Mouse (Mus musculus) 3T3-L1 (cell line): Measurements from ENCODE around the gene Ces2h.
"Not testable (repeated sequence)": the region's sequence is repeated elsewhere in the genome, so short reads cannot be mapped to it uniquely, and the experiment has no call there.

Source experiments
- DNase-seq: peaks from one replicate; pipeline ENCODE4 v3.0.0-alpha.2; 2015; ENCODE audit warnings: low read depth, low spot score

The Ces2h gene

DNA sequence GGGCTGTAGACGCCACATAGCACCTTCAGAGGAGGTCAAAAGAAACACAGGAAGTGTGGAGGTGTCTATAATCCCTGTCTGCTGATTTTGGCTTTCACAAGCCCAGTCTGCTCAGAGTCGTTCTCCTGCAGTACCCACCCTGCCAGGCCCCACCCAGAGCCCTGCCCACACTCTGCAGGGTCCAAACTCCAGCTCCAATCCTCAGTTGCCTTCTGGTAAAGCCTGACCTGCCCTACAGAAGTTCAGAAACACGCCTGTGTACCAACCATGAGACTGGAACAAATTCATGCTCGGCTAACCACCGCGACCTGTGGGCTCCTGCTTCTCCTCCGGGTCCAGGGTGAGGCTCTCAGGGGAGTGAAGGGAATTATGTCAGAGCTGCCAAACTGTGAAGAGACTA lies at the start of gene Ces2h:
Gene Ces2h, plus strand, starts transcription at position 268 of the 400 bp plus-strand sequence.
- no peak for DNase-seq

DNA sequence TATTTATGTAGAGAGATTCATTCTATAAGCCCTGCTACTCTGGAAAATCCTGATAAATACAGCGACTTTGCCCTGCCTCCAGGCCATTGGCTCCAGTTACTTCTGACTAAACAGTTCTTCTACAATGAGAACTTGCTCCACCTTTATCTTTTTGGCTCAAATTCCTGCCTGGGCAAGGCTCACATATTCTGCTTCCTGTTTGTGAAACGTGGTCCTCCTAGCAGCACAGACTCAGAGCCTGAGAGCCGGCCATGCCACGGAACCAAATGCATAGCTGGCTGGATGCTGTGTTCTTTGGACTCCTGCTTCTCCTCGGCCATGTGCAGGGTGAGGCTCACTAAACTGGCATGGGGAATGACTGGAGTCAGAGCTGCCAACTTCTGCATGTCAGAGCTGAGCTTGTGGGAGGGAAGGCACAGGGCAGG lies 39.1 kb upstream of the Ces2h start, which contains the start of gene Ces2g:
Gene Ces2g, plus strand, starts transcription at position 182 of the 425 bp plus-strand sequence.
- peak; percentile 32 for DNase-seq

- DNase-seq: no peak
These were observed 38.3 kb upstream of the Ces2h start for GRCm38 (mm10) chr8:104962229-104962901.

- DNase-seq: no peak
These were observed 37.2 kb upstream of the Ces2h start for GRCm38 (mm10) chr8:104963375-104963894.

DNA sequence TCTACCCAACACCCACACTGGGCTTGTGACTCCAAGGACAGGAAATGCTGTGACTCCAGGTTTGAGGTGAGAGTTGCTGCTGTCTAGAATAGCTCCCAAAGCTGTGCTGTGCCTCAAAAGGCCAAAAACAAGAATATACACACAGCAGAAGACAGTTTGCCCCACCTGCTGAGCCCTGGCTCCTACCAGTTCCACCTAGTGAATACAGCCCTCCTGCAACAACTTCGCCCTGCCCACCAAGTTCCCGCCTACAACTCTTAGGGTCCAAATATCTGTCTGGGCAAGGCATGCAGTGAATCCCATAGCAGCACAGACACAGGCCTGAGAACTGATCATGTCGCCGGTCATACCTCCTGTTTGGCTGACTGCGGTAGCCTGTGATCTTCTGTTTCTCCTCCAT lies 16.5 kb upstream of the Ces2h start:
- no peak for DNase-seq

DNA sequence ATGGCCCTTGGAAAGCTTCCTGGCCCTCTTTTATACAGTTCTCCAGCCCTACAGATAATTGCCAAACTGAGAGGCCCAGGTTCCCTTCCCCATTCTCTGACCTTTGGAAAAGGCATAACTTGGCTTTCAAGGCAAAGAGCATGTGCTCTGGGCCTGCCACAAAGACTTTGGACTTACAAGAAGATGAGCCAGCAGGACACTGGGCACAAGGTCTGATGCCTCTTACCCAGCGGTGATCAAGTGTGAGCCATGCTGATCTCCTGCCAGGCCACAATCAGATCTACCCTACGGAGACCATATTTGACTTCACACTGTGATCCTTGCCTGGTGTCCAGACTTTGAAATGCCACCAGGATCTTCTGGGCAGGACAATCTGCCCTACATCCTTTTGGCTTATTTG lies 15.7 kb upstream of the Ces2h start:
- no peak for DNase-seq

DNA sequence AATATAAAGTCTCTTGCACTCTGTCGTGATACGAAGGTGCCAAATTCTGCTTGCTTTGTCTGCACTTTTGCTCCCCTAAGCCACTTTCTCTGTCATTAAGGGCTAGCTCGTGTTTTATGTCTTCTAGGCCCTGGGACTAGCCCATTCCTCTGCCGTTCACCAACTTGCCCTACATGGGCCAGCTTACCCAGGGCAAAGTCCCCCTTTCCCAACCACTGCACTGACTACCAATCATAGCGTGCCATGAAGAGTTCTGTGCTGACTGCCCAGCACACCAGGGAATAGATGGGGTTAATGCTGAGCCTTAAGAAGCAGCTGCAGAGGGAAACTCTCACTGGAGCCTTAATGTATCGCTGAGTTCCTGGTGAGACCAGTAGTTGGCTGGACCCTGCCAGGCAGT lies 2.5 kb upstream of the Ces2h start:
- no peak for DNase-seq

- no peak for DNase-seq
These were observed 1.5 kb upstream of the Ces2h start for GRCm38 (mm10) chr8:104999183-104999582.

DNA sequence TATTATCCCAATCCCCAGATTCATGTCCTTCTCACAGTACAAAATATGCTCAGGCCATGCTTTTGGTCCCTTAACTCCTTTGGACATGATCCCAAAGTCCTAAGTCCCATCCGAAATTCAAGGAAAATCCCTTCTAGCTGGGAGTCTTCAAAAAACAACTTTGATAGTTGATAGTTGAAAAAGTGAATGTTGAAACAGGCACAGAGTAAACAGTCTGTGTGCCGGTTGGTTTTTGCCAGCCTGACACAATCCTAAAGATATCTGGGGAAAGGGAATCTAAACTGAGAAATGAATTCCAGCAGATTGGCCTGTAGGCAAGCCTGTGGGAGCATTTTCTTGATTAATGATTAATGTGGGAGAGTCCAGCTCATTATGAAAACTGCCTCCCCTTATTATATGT lies 9.3 kb downstream of the Ces2h start:
- DNase-seq: no peak

- peak; percentile 7 for DNase-seq
These were observed 10.5 kb downstream of the Ces2h start for GRCm38 (mm10) chr8:105011136-105011535.

GRCm38 (mm10) chr8:105014391-105014790 lies 13.7 kb downstream of the Ces2h start:
- DNase-seq: no peak

GRCm38 (mm10) chr8:105021954-105022353 lies 21.3 kb downstream of the Ces2h start:
- DNase-seq: no peak

- DNase-seq: no peak
These were observed 22.4 kb downstream of the Ces2h start for GRCm38 (mm10) chr8:105023087-105023486.

- DNase-seq: peak; percentile 76
These were observed 24.4 kb downstream of the Ces2h start for GRCm38 (mm10) chr8:105025050-105025449.

DNA sequence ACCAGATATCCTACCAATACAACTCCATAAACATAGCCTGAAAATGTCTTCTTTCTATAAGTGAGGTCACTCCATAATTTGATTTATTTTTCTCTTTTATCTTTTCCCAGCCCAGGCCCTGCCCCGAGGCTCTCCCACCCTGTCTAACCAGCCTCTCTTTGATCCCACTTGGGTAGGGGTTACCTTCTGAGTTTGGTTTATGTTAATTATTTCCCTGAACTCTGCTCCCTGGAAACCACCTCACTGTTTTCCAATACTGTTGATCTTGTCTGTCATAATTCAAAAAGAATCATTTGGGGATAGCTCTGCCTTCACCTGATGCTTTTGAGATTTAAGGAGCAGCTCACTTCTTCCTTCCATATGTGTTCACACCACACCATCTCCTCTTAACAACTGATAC lies 42.9 kb downstream of the Ces2h start:
- DNase-seq: no peak

DNA sequence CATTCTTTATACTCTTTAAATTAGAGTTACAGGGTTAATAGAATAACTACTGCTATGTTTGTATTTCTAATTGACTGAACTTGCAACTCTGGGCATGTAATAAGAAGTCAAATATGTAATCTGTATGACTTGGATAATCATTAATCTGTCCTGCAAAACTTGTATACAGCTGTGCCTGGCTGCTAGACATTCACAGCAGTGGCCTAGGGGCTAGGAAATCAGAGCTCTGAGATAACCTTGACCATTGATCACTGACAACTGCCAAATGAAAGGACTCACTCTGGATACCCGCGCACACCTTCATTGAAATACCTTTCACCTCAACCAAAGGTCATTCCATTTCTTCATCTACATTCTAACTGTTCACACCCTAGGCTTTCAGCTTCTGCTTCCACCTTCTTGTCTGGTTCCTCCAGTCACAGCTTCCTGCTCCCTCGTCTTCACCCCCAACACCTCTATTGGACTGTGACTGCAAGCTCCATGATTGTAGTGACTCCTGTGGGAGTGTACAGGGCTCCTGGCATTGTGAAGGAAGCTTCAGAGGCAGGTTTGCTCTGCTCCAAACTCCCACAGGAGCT lies 45.3 kb downstream of the Ces2h start:
- no peak for DNase-seq

- DNase-seq: no peak
These were observed 47.8 kb downstream of the Ces2h start, which contains the start of gene Ces3a for GRCm38 (mm10) chr8:105048371-105048854. Gene Ces3a, plus strand, starts transcription at chr8:105048601.

DNA sequence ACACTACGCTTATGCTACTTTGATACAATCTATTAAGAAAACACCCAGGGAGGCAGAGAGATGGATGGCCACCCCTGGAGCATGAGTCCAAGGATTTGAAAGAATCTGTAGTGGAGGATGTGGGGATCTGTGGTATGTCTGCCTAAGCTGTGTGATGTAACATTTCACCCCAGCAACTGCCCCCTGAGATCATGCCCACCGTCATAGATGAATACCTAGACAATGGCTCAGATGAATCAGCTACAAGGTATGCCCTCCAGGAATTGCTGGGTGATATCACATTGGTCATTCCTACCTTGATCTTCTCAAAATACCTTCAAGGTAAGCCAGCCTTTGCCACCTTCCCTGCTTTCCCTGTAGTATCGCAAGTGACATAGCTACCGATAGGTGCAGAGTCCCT lies 55.6 kb downstream of the Ces2h start:
- no peak for DNase-seq

DNA sequence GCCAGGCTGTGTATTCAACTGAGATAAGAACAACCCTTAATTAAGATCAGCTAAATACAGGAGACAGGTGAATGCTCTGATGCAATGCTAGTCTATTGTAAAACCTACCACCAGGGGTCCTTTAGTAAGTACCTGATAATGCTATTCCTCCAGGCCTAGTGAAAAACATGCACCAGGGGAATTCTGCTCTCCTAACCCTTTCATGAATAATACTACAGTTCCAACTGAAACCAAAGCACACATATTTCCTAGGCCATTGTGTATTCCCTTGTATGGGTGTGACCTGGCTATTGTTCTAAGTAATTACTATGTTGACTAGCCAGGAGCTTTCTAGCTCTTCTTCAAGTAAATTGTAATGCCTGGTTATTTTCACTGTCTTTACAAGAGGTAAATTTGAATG lies 59.4 kb downstream of the Ces2h start:
- DNase-seq: no peak

GRCm38 (mm10) chr8:105066761-105067160 lies 66.1 kb downstream of the Ces2h start:
- peak; percentile 78 for DNase-seq

DNA sequence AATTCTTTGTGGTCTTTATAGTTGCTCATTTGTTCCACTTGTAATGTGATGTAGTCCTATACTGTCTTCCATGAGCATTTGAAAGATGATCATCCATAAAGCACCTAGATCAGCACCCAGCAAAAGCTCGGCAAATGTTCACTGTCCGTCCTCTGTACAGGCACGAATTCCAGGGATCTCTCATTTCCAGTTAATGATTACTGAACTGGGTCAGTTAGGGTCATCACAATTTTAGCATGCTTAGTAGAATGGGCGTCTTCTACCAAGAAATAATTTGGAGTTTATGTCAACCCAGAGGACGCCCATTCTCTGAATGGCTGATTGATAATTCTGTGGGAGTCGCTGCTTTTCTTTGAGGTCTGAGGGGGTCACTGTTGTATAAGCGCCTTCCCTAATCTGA lies 67.3 kb downstream of the Ces2h start:
- not testable (repeated sequence) for DNase-seq

GRCm38 (mm10) chr8:105068971-105069370 lies 68.3 kb downstream of the Ces2h start:
- DNase-seq: no peak
